Mouse (Mus musculus) spleen, postnatal 14 days (tissue): ENCODE data around the gene Snx20.

Experiments
- DNase-seq, 2 experiments: peaks; one replicate each; pipeline ENCODE4 v3.0.0; 2021 to 2022; ENCODE audit warnings: low spot score in 2 of 2

Gene Snx20

DNA sequence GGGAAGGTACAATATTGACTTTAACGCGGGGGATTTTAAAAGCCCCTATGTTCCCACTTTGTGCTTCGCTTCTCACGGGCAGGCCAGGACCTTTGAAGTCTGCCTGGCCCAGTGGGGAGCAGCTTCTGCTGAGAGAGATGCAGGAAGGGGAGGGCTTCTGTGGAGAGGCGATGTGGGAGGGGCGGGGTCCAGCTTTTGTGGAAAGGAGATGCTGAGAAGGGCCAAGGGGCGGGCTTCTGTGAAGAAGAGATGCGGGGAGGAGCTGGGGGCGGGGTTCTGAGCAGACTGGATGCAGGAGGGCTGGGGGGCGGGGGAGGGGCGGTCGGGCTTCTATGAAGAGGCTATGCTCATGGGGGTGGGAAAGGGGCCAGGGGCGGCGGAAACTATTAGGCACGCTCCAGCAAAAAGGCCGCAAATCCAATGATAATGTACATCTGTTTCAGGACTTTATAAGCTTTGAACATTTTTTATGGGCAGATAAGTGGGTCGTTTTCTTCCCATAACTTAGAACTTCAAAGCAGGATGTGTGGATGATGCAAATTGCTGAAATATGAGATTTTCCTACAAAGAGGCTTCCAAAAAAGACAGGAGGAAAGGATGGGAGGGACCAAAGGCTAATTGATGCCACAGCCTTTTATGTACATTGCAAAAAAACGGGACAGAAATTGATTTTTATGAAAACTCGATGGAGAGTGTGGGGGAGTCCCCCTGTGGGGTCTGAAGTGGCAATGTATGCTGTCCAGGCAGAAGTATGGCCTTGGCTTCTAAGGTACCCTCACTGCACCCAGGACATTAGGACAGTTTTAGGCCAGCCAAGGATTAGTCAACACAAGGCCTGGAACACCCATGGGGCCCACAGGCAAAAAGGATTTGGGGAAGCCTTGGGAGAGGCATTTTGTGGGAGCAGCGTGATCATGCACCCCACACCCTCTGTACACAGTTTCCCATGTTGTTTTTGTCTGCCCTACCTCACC, 31.6 kb downstream of the Snx20 start:
- DNase-seq: no peak

DNA sequence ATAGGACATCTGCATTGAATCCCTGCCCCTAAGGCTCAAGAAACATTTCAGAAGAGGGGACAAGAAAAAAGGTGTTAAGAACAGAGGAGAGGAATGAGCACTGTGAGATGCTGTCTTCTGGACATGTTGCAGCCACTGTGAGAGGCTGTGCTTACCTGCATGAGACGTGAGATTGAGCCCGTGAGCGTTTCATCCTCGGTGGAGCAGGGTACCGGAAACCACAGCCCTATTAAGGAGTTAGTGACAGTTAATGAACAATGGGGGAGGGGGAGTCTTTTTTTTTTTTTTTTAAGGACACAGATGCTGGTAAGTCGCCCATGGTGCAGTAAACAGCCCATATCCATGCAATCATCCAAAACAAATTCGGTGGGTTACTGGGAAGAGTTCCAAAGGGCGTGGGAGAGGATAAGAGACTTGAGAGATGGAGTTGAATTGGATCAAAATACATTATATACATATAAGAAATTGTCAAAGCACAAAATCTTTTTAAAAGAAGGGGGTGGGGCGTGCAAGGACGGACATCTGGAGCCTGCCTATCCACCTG, 32.4 kb downstream of the Snx20 start:
- DNase-seq: no peak

DNA sequence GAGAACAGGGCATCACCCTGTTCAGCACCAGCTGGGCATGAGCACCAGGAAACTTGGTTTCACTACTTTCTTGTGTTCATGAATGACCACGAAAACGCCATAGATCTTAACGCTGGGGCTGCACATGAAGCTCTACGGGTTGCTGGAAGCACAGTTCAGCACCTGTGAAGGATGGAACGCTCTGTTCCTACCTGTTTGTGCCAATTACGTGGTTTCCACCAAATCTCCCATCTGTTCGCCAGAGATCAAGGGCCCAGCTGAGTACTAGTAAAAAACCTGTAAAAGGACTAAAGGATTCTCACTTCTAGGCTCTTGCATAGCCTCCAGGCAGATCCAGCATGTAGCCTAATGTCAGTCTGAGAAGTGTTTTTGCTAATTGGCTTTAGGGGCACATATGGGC, 36.4 kb downstream of the Snx20 start:
- no peak for DNase-seq

DNA sequence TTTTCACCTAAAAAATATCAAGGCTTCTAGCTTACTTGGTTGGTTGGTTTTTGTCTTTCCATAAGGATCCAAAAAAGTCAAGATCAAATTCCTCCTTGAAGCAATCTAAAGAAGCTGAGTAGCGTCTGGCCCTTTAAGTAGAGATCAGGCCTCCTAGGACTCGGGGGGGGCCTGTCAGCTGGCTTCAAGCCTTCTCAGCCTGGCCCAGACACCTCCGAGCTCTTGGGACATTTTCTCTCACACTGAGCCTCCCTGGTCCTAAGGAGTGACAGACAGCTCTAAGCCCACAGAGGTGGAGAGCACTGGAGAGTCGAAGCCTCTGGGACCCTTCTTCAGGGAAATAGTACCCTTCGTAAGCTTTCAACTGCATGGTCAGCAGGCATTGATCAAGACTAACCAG, 37.4 kb downstream of the Snx20 start:
- DNase-seq: no peak

DNA sequence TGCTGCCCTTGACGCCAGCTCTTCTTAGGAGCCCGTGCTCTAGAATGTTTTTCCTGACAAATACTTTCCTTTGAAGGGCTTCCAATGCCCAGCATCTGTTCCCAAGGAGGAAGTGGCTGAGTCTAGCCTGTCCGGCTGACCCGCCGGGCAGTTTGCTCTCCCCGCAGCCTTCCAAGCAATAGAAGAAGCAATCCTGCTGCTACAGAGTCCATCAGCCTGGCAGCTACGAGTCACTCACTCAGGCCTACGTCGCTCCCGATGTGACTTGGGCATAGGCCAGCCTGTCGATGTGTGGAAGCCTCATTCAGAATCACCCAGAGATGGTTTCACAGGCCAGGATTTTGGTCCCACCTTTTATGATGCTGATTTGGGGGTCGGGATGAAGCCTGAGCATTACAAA, 39.9 kb downstream of the Snx20 start:
- DNase-seq: no peak

DNA sequence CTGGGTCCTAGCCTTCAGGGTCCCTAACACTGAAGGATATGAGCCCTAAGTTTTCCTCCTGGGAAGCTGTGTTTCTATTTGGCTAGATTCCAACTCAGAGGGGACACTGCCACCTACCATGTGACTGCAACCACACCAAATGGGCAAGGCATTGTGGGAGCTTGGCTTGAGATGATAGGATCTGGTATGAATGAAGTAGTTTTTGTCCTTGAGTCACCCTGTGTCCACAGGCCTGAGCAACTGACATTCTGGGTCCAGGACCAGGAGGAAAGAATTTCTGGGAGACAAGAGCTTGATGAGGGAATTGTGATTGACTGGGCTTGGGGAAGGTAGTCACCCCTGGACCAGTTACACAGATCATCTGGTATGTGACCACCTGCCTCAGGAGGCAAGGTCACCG, 42.0 kb downstream of the Snx20 start:
- DNase-seq: no peak

DNA sequence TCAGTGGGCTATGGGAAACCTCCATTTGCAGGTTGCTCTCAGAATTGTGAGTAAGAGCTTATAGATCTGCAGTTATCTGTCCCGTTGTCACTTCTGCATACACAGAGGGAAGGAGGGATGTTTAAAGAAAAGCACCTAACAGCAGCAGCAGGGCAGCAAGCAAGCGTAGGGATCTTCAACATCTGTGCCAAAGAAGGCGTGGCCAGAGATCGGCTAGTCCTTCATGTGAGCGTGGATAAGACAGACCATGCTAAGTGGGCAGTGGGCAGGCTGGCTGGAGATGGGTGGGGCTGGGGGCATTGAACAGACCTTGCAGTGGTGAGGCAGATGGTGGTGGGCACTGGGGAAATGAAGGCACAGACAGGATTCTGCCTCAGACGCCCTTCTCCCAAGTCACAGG, 45.7 kb downstream of the Snx20 start:
- DNase-seq: no peak

DNA sequence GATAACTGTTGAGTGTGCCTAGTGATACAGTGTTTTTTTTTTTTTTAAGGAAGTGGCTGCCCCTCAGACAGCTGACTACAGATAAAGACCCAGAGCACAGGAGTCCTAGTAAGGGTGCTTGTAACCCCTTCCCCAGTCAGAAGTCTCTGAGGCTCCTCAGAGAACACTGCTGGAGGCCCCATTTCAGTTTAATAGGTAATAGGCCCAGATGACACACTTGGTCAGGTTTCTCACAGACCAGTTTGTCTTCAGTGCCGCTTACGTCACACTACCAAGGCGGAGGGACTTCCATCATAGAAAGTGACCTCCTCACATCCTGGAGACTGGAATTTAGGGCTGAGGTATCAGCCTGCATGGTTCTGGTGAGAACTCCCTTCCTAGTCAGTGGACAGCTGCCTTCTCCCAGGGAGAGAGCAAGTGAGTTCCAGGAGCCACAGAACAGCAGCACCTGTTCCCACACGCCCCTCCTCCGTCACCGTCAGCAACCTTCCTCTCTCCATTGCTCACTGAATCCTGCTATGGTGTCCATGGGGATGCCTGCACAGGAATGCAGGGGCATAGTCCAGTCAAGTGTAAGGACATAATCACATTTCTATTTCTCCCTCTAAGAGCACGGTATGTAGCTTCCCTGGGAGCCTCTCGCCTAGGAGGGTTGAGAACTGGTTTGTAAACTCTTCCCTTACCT, 47.6 kb downstream of the Snx20 start:
- no peak for DNase-seq

DNA sequence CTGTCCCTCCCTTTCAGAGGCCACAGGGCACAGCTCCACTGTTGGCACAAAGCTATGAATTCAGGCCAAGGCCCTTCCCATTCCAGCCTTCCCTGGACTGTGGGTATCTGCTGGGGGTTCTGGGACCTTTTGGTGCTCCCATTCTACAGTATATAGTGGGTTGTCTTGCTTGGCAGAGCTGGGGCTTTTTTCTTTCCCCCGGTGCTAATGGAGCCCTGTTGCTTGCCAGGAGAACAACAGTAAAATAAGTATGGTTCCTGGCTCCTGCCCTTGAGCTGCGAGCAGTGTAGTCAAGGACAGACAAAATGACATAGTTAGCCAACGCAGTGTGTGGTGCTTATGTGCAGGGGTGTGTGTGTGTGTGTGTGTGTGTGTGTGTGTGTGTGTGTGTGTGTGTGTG, 52.1 kb downstream of the Snx20 start:
- no peak for DNase-seq

DNA sequence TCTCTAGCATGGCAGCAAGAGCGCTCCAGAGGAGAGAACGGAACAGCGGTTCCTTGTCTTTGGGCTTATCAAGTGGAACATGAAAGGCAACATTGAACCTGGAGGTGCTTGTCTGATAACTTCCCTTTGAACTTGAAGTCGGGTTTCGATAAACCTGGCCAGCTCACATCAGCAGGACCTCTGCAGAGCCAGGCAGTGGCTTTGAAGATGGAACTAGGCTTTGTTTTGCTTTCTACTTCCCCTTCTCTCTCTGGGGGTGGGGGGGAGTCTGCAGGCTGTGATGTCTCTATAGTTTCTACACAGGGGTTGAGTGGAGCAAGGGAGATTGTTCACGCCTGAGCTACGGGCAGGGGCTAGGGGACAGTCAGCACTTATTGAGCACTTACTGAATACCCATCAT, 55.1 kb downstream of the Snx20 start:
- no peak for DNase-seq

DNA sequence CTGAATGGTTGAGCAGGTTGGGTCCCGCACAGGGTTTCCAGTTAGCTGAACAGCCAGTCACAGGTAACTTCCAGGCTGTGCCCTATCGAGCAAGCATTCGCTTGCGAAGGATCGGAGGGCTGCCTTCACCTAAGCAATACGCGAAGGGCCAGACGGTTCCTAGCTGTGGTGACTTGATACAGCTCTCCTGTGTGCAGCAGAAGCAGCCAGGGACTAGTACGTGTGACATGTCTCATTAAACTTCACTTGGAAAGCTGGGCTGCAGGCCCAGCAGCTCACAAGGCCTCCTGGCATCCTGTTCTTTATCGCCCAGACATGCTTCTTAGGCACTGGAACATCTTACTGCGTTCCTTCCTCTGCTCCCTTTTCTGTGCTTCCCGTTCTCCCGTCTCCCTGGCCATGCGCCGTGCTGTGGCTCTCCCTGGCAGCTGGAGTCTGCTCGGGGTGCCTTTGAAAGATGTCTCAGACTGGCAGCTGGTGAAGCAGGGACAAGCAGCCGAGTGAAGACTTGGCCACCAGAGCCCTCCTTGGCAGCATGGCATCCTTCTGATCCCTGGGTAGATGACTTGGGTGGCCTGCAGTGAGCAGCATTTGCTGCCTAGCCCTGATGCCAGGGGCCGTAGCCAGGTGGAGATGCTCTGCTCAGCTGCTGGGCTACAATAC, 56.1 kb downstream of the Snx20 start:
- no peak for DNase-seq

DNA sequence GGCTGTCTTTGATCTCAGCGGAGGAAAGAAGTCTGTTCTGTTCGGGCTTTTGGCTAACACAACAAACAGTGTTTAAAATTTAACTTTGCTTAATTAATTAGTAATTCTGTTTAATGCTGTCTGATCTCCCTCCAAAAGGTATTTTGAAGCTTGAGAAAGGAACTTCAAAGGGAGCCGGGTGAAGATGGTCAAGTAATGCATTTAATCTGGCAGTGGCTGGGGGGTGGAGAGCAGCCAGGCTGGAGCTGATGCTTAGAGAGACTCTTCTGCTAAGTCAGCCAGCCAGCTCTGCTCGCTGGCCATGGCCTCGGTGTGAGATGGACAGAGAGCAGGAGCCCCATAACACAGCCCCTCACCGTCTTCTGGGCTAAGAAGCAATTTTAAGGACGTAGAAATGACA, 56.7 kb downstream of the Snx20 start:
- no peak for DNase-seq

DNA sequence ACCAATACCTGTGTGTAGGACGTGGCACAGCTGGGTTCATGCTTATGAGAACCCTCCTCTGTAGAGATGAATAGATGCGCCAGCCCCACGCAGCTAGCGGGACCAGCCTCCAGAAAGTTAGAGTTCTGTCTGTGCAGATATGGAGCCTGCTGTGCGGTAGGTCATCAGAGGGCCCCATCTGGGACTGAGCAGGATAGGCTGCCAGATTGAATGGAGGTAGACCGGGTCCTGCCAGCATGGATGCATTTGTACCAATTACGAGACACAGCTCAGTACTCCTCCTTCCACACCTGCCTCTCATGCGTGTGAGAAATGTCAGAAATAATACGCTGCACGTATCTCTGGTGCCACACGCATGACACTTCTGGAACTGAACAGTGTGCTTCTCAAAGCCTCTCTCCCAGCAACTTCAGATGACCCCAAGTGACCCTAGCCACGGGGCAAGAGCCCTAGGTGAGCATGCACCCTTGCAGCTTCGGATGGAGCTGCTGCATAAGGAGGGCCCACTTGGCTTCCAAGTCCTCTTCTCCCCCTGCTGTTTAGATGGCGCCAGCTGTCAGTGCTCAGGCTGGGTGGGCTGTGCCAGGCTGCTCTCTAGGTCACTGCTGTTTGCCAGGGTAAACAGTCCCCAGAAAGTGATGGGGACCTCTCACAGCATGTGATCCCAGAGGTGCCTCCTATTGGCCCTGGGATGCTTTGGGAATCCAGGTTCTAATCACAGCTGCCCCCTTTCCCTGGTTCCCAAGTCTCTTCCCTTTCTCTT, 57.3 kb downstream of the Snx20 start:
- DNase-seq: no peak

DNA sequence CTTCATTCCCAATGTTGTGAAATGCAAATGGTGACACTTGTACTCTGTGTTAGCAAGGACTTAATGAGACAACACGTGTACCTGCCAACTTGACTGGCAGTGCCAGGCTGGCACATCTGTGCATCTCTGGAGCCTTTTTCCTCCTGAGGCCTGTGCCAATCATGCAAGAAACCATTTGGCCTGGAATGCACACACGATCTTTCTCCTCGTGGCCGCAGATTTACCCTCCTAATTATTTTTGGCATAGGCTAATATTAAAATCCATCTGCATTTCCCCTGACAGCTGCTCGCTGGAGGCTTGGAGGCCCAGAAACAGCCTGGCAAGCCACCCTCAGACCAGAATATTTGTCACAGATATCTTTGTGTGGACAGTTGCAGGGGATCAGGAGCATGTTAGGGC, 58.3 kb downstream of the Snx20 start:
- no peak for DNase-seq
